Mouse (Mus musculus) heart, postnatal 10 days (tissue): Measurements from ENCODE around the gene Akap5. TPM values are rescaled to one million over a fixed set of nuclear protein-coding genes. Genes with fewer than 3 reads are reported as not detected.
A peak's percentile ranks its signal among the peaks of the same experiment; 100 is the strongest.

ENCODE experiments used
- DNase-seq, 2 experiments: peaks; one replicate each; pipeline ENCODE4 v3.0.0; 2021
- intact Hi-C: fragments of 180-260 bp; cut with DNase I; formaldehyde crosslinking; loops from one replicate; pipeline ENCODE4 v1.15.1; 2025
- total RNA-seq, 2 experiments: library from RNA; stranded (reverse); gene quantifications; 2 replicates each; pipeline ENCODE4 v1.2.3; 2021

Gene Akap5
- total RNA-seq, 2 experiments from 2014 or later: 3.7 to 7.2 TPM

DNA sequence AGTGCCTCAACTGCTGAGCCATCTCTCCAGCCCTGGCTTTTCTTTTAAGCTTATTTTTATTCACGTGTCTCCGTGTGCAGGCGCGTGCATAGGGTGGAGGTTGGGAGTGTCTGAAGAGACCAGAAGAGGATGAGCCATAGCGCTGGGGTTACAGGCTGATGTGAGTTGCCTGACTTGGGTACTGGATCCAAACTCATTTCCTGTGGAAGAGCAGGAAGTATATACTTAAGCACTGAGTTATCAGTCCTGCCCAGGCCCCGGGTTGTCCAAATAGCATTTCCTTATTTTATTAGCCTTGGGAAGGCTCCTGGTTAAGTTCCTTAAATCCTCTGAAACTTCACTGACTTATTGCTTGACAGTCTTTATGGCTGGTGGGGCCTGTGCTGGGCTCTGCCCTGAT, 14.7 kb upstream of the Akap5 start:
- intact Hi-C loops: no loop called here
- no peak for DNase-seq

DNA sequence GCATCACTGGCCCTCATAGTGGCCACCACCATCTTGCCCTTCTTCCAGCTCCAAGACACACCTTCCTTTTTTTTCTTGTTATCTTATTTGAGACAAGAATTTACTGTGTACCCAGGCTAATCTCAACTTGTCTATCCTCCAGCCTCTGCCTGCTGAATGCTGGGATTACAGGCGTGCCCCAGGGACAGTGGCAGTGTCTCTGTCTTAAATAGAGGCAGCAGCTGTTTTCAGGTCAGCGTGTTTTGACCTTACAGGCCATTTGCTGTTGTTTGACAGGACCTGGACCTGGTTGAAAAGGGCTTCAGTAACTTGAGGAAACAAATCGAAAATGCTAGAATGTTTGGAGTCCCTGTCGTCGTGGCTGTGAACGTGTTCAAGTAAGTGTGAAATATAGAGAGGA, 14.1 kb upstream of the Akap5 start:
- intact Hi-C loops: no loop called here
- DNase-seq: no peak

DNA sequence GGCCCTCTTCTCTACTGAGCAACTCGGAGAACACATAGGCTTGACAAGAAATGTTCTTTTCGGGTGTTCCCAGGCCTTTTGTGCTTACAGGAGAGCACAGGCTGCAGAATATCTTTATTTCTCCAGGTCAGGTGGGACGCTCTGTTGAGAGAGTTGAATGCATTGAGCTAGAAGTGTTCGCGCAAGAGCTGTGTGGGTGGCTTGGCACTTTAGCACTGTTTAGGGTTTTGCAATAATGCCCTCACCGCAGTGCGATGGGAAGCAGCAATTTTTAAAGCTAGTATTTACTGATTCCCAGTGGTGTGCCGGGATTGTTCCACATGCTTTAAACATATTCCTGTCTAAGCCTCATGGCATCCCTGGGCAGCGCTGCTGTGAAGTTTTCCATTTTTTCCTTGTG, 13.5 kb upstream of the Akap5 start:
- intact Hi-C loops: no loop called here
- no peak for DNase-seq

DNA sequence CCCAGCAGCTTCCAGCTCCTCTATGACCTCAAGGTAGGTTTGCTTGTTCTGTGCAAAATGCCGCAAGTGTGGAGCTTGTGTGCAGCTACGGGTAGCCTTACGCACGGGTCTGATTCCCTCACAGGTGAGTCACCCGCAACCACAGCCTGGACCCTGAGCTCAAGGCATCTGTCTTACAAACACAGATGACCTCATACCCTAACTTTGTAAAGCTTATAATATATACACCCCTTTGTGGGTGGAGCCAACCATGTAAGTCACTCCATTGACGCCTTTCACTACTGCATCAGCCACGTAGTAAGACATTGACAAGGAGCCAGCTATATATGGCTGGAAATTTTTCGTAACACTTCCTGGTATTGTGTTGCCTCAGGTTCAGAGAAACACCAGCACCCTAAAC, 12.7 kb upstream of the Akap5 start:
- DNase-seq: no peak

DNA sequence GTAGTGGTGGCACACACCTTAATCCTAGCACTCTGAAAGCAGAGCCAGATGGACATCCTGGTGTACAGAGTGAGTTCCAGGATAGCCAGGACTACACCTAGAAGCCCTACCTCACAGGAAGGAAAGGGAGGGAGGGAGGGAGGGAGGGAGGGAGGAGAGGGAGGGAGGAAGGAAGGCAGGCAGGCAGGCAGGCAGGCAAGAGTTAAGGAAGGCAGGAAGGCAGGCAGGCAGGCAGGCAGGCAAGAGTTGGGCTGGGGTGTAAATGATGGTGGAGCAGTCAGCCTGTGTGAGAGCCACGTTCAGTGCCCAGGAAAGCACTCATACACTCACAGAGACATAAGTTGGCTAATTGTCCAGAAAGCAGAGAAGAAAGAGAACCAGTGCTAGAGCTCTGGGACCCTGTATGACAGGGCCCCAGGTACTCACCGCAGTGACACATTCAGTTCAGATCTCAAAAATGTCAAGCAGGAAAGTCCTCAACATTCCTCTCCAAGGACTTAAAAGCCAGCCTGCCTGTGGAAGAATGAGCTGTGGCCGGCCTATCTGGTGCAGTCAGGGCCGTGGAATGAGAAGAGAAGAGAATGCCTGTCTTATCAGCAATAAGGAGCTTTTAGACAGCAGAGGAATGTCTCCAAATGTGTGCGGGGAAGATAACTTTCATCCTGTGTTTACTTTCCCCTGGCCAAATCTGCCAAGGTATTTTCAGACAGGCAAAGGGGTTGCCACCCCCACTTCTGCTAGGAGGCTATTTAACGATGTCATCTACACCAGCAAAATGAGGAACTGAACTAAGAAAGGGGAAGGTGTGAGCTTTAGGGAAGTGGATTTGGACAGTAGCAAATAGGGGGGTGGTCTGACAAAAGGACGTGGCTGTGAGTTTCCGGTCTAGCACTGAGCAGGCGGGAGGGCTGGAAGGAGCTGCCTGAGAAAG, 6.1 kb upstream of the Akap5 start:
- DNase-seq: peak in 1 of 2 experiments; percentile 17

More for the DNA sequence above, 12.7 kb upstream of the Akap5 start:
- intact Hi-C loops: no loop called here

DNA sequence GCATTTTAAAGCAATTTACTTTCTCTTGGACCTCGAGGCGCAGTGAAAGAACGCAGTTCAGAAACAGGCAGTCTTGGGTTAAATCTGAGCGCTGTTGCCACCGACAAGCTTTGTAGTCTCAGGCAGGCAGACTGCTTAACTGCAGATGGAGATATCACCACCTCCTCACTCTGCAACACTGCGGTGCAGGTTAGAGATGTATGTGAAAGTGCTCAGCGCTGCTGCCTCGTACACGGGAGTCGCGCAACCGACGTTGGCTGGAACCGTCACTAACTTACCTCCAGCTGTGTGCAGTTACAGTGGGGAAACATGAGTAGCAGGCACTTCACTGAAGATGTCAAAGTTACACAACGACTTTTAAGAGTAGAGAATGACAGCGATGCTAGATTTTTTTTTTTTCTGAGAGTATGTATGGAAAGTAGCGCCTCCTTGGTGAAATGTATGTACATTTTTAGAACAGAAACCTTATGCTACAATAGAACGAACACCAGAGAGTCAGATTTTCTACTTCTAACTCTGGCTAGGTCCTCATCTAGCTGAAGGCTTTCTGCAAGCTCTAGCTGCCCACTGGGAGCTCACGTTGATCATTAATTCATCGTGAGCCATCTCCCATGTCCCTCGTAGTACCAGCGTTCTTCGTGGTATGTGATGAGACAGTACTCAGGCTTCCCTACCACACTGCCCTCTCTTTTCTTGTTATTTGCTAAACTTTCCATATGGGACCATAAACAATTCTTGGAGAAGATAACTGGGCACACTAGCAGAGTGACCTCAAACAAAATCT, 1.9 kb downstream of the Akap5 start:
- DNase-seq: no peak
- intact Hi-C loops: no loop called here

More for the DNA sequence above, 6.1 kb upstream of the Akap5 start:
- intact Hi-C loops: no loop called here

DNA sequence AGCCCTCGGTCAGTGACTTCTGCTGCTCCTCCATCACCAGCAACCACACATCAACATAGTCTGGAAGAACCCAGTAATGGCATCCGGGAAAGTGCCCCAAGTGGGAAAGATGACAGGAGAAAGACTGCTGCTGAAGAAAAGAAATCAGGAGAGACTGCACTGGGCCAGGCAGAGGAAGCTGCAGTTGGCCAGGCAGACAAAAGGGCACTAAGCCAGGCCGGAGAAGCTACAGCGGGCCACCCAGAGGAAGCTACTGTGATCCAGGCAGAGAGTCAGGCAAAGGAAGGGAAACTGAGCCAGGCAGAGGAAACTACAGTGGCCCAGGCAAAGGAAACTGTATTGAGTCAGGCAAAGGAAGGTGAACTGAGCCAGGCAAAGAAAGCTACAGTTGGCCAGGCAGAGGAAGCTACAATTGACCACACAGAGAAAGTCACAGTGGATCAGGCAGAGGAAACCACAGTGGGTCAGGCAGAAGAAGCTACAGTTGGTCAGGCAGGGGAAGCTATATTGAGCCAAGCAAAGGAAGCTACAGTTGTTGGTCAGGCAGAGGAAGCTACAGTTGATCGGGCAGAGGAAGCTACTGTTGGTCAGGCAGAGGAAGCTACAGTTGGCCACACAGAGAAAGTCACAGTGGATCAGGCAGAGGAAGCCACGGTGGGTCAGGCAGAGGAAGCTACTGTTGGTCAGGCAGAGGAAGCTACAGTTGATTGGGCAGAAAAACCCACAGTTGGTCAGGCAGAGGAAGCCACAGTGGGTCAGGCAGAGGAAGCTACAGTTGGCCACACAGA, 4.1 kb downstream of the Akap5 start:
- intact Hi-C loops: no loop called here
- DNase-seq: no peak

DNA sequence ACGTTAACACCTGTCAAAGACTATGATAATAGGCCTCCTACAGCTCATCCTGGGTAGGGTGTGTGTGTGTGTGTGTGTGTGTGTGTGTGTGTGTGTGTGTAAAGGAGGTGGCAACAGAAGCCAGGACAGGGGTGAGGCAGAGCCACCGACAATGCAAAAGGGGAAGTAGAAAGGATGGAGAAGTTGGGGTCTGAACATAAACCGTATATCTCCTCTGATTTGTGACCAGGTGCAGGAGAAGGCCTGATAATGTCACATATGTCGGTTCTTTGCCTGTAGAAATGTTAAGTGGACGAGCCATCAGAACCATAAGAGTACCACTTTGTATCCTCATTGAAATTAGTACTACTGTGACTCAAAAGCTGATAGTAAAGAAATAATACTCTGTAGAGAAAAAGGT, 9.0 kb downstream of the Akap5 start:
- intact Hi-C loops: no loop called here
- DNase-seq: no peak

DNA sequence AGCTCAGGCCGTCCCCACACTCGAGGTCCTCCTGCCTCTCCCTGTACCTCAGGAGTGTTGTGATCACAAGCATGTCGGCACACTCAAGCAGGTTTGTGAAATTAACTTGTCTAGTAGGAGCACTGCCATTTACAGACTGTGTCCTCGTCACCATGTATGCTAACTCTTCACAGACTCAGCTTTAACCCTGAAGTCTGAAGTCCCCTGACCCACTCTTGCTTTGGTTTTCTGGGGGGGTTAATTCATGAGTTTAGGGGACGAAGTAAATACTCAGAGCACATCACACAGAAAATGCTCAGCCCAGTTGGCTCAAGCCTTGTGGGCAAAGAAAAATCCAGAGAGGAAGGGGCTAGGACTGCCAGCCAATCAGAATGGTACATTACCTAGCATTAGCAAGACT, 10.9 kb downstream of the Akap5 start:
- intact Hi-C loops: no loop called here
- no peak for DNase-seq

DNA sequence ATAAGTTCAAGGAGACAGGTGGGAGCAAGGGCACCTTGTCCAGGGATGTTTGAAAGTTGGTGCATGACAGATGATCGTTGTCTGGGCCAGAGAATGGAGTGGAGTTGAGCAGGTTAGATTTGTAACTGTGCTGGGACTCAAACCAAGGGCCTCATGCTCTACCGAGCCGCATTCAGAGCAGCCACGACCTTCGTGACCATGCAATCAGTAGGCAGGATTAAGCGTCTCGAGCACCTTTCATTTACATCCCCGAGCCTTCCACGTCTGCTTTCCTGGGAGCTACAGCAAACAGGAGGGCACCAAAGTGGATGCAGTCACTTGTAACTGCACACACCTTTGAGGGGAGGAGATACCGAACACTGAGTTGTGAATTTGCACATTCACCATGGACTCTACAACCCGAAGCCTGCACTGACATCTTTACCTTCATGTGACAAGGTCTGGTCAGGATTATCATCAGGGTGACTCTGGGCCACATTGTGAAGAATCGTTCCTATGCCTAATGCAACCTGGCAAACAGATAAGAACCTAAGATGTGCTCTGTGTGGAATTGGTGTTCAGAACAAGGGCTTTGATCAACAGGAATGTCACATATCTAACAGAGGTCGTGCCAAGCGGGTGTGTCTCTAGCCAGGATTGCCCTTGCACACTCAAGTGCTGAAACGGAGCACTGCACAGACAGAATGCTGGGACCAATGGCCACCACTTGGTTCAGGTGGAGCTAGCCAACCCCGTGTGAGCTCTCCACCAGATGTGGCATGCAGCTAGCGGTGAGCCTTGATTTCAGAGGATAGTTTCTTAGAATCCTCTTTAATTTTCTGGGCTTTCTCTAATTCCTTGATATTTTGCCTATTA, 11.6 kb downstream of the Akap5 start:
- DNase-seq: peak; percentile 13 to 21
- intact Hi-C loops: no loop called here

DNA sequence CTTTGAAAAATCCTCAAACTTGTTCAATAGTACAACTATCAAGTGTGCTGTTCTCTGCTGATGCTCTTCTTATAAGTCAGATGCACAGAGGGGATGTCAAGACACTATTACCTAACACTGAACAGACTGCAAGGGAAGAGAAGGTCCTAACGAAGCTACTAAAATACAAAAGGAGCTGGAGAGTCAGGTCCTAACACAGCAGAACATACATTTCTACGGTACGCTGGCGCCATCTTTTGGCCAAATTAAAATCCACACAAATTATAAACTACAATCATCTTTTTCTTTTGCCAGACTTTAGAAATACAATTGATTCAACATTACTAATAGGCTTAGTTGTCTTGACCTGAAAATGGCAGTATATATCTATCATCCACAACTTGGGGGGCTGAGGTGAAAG, 16.4 kb downstream of the Akap5 start:
- peak; percentile 68 to 83 for DNase-seq
- intact Hi-C loops: loop anchor here (1.0 to 5.0 kb wide), 4 partner anchors 48 to 256 kb away; no protein-coding TSS in a partner anchor

DNA sequence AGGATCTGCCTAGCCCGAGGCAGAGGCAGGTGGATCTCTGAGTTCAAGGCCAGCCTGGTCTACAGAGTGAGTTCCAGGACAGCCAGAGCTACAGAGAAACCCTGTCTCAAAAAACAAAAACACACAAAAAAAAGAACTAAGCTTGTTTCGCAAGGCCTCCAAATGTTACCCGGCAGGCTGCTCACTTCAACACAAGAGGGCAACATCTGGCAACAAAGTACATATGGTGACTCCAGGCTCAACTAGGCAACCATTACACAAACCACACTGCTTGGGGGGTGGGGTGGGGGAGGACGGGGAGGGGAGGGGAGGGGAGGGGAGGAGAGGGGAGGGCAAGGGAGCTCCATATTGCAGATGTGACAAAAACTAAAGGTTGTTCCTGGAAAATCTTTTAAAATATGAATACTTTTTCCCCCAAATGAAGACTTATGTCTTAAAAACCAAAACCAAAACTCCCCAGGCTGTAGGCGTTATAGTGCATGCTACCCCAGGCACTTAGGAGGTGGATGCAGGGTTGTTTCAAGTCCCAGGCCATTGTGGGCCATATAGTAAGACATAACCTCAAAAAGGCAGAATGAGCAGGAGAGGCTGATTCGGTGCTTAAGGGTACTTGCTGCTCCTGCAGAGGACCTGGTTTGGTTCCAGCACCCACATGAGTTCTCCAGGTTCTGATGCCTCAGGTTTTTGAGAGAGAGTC, 21.2 kb downstream of the Akap5 start:
- intact Hi-C loops: loop anchor here (1.0 kb wide), 1 partner anchor 126 kb away; no protein-coding TSS in a partner anchor
- peak; percentile 32 to 33 for DNase-seq

DNA sequence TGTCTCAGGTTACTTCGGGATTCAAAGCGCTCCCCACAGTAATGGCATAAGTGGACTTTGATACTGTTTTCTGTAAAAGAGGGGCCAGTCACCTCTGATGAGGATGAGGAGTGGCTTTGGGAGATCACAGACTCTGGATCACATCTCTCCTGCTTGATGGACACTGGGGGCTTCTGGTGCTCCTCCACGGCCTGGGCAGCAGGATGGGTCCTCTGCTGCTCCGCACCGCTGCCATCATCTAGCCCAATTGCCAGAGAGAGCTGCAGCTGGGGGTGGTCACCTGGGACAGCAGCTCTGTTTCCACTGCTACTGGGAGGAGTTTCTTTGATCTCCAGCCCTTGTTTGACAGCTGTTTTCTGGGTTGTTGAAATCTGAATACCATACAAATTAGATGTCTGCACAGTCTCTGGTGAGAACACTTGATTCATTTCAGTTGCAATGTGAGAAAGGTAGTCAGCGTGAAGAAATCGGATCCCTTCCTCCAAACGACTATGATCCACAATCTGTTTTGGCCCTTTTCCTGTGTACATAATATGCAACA, 25.1 kb downstream of the Akap5 start:
- no peak for DNase-seq
- intact Hi-C loops: loop anchor here (5.0 kb wide), 1 partner anchor 562 kb away; no protein-coding TSS in a partner anchor

DNA sequence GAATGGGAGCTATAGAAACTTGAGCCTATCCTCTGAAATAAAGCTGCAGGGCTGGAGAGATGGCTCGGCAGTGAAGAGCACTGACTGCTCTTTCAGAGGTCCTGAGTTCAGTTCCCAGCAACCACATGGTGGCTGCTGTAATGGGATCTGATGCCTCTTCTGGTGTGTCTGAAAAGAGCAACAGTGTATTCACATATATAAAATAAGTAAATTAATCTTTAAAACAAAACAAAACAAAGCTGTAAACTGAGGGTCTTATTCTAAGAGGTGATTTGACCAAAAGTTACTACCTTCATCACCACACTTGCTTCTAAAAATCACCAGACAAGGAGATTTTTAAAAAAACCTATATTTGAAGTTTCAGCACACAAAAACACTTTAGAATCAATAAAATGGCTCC, 36.2 kb downstream of the Akap5 start:
- DNase-seq: no peak
- intact Hi-C loops: no loop called here

DNA sequence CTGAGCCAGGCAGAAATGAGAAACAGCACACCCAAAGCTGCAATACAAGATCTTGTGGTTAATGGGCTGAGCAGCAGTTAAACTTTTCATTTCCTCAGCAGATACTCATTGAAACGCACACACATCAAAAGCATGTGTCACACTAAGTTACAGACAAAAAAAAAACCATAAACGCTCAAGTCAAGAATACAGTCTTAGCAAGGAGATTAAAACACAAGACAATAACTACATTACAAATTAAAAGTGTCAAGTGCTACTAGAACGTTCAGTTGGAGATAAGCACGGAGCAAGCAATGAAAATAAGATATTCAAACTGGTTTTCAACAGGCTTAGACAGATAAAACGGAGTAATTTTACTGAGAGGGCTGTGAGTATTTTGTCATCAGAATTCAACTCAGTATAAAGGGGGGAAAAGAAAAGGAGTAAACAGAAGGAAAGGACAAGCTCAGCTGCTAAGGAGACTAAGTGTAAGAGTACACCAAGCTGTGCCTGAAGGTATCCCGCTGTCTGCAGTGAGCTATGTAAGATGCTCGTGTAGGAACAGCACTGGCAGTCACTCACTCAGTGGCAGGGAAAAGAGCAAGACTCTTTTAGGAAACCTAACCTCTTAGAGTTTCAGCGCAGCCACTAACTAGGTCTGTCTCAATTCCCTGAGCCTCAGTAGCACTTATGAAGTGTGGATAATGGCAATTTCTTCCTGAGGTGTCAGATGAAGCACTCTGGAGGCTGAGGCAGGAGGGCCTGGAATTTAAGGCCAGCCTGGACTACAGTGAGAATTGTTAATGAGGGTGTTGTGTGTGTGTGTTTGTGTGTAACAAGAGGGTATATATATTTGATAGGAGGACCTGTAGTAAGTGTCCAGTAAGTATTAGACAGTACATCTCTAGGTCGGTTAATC, 37.0 kb downstream of the Akap5 start:
- intact Hi-C loops: no loop called here
- no peak for DNase-seq

DNA sequence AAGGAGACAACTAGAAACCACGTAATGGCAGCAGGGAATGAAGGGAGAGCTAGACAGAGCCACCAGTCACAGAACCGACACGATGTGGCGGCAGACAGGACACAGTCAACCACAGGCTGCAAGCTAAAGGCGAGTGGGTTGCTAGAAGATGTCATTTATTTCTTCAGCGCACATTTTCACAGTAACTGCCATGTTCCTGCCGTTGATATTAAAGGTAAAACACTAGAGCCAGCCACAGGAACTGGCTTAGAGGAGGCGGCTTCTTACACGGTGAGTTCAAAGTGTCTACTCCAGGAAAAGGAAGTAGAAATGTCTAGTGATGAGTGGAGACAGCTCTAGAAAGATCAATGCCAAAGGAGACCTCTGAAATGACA, 37.6 kb downstream of the Akap5 start:
- intact Hi-C loops: no loop called here

DNA sequence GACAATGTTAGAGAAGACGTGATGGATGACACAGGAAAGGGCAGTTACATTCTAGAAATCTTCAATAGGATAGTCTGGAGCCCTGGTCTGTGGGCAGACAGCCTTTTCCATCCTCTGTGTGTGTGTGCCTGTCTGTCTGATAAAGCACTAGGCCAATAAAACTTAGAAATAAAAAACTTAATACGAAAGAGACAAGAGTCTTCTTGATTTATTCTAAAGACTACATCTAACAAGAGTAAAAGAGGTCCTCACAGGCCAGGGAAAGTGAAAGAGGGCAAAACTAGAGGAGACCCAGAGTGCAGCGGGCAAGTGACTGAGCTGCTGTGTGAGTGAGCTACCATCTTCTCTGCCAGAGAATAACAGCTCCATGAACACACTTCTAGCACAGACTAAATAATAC, 41.6 kb downstream of the Akap5 start:
- no peak for DNase-seq
- intact Hi-C loops: no loop called here

More for the DNA sequence above, 37.6 kb downstream of the Akap5 start:
- DNase-seq: no peak
